Mouse (Mus musculus) gastrocnemius, postnatal 10 days (tissue): ENCODE results near the gene Dnttip1. TPM values are rescaled to one million over a fixed set of nuclear protein-coding genes. Genes with fewer than 3 reads are reported as not detected.

Experiments used
- DNase-seq: peaks from one replicate; pipeline ENCODE4 v3.0.0; 2021; ENCODE audit warnings: mixed read lengths
- total RNA-seq, 2 experiments: library from RNA; stranded (reverse); gene quantifications; 2 replicates each; pipeline ENCODE4 v1.2.3; 2021

Dnttip1 gene
- total RNA-seq, 2 experiments from 2014 or later = 27.4 to 31.9 TPM

DNA sequence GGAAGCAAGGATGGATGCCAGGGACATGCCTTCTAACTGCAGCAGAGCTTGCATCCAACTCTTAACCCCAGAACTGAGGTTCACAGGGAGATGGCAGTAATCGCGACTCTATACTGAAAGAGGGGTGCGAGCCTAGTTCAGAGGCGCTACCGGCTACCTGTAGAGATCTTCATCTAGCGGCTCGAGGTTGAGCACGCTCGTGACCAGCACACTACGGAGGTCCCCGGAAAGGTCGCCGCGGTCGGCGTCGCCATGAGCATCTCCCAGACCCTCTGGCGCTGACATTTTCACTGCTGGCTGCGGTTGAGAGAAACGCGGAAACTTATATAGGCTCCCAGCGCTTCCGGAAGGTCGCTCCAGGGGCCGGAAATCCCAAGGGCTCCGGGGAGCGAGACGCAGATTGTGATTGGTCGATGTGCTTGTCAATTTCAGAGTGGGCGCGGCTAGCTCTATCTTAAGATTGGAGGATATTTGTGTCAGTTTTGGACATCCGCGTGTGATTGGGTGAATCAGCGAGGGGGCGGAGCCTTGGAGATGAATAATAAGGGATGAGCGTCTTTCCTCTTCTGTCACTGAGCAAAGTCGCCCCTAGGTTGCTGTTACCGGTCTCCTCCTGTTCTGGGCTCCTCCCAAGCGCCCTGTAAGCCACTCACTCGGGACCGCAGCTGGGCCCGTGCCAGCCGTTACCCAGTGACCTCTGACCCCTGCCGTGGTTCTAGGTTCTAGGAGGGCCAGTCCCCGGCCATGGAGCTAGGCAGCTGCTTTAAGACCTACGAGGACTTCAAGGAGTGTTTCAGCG, 58.9 kb downstream of the Dnttip1 start, which contains the start of the genes Acot8 and Zswim3:
TSS of gene Acot8 (minus strand) at position 350 of the 799 bp plus-strand sequence.
TSS of gene Zswim3 (plus strand) at position 566 of the 799 bp plus-strand sequence.
- DNase-seq = peak; percentile 93

- DNase-seq = no peak
Observed at GRCm38 (mm10) chr2:164805332-164805718, 59.5 kb downstream of the Dnttip1 start.

GRCm38 (mm10) chr2:164806614-164807013, 60.8 kb downstream of the Dnttip1 start:
- DNase-seq = no peak

DNA sequence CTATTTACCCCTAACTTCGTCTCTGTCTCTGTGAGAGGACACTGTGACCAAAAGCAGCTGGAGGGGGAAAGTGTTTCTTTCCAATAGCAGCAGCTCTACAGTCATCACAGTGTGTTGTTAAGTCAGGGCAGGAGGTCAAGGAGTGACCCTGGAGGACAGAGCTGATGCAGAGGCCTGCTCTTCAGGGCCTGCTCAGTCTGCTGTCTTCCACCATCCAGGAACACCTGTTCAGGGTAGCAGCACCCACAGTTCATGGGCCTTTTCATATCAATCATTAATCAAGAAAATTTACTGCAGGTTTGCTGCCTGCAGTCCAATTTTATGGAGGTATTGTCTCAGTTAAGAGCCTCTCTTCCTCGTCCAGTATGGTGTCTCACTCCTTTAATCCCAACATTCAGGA, 67.8 kb downstream of the Dnttip1 start:
- DNase-seq = no peak

DNA sequence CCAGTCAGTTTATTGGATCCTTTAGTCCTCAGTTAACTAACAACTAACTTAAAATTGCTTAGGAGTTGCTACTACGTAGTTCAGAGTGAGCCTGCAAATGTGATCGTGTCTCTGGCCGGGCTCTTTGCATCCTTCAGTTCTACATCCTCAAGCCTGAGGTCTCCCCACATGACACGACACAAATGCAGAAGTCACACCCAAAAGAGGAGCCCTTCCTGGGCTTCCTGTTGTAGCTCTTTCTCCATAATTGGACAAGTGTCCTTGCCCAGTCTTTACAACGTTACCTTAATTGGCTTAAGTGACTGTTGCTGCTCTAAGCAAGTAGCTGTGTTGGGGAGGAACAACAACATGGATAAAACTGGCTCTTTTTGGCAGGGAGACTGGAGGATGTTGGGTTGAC, 69.6 kb downstream of the Dnttip1 start:
- DNase-seq = no peak

- no peak for DNase-seq
Observed at GRCm38 (mm10) chr2:164815821-164816220, 70.0 kb downstream of the Dnttip1 start.

DNA sequence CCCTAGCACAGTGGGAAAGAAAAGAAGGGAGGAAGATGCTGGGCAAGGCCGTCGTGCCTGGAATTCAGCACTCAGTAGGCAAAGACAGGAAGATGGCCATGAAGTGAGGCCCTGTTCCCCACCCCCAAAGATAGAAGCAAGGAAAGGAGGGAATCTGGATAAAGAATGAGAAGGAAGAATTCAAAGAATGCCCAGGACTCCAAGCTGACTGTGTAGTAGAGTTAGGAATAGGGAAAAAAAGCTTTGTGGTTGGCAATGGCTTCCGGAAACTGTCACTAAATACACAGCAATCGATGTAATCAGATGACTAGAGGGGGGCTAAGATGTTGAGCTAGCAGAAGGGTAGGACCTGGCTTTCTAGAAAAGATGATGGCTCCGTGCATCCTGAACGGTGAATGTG, 71.4 kb downstream of the Dnttip1 start:
- DNase-seq = no peak

- no peak for DNase-seq
Observed at GRCm38 (mm10) chr2:164817703-164818102, 71.9 kb downstream of the Dnttip1 start.

Other genes starting within 250 kb of the Dnttip1 start
- gene Pigt, start 248.5 kb upstream of the Dnttip1 start, total RNA-seq = 10 to 100 TPM; 44.3 to 51.3 TPM
- gene Wfdc2, start 183.6 kb upstream of the Dnttip1 start, total RNA-seq = not detected
- gene Spint3, start 172.5 kb upstream of the Dnttip1 start, total RNA-seq = not detected
- not detected for gene Wfdc6a, start 160.5 kb upstream of the Dnttip1 start, total RNA-seq
- not detected for gene Eppin, start 152.4 kb upstream of the Dnttip1 start, total RNA-seq
- not detected for gene Wfdc6b, start 132.5 kb upstream of the Dnttip1 start, total RNA-seq
- not detected for gene Wfdc8, start 132.4 kb upstream of the Dnttip1 start, total RNA-seq
- not detected for gene Wfdc16, start 107.2 kb upstream of the Dnttip1 start, total RNA-seq
- not detected for gene Wfdc10, start 89.9 kb upstream of the Dnttip1 start, total RNA-seq
- gene Wfdc9, start 89.4 kb upstream of the Dnttip1 start, total RNA-seq = not detected
- gene Wfdc11, start 71.9 kb upstream of the Dnttip1 start, total RNA-seq = not detected
- not detected for gene Wfdc13, start 60.9 kb upstream of the Dnttip1 start, total RNA-seq
- gene Spint4, start 47.5 kb upstream of the Dnttip1 start, total RNA-seq = not detected
- gene Spint5, start 30.7 kb upstream of the Dnttip1 start, total RNA-seq = not detected
- gene Wfdc3, start 52 bp upstream of the Dnttip1 start, total RNA-seq = not detected
- 10 to 100 TPM; 14.2 to 16.9 TPM for gene Ube2c, start 23.9 kb downstream of the Dnttip1 start, total RNA-seq
- gene Tnnc2, start 34.0 kb downstream of the Dnttip1 start, total RNA-seq = over 10,000 TPM; 13,775 to 14,965 TPM
- gene Snx21, start 39.8 kb downstream of the Dnttip1 start, total RNA-seq = 10 to 100 TPM; 18.1 to 20.5 TPM
- gene Acot8, start 58.9 kb downstream of the Dnttip1 start, total RNA-seq = 10 to 100 TPM in 1 of 2 experiments, 1 to 10 TPM in 1; 9.7 to 10.4 TPM
- 1 to 10 TPM; 1.2 to 1.4 TPM for gene Zswim3, start 59.1 kb downstream of the Dnttip1 start, total RNA-seq
- gene Zswim1, start 76.7 kb downstream of the Dnttip1 start, total RNA-seq = 1 to 10 TPM; 3.5 to 4.5 TPM
- gene Spata25, start 82.6 kb downstream of the Dnttip1 start, total RNA-seq = under 1 TPM; 0.68 TPM
- gene Ctsa, start 86.9 kb downstream of the Dnttip1 start, total RNA-seq = 10 to 100 TPM; 53.3 to 75.2 TPM
- 10 to 100 TPM; 39.2 to 45.2 TPM for gene Neurl2, start 87.5 kb downstream of the Dnttip1 start, total RNA-seq
- 10 to 100 TPM; 15.2 to 18.5 TPM for gene Pltp, start 111.7 kb downstream of the Dnttip1 start, total RNA-seq
- gene Pcif1, start 133.3 kb downstream of the Dnttip1 start, total RNA-seq = 10 to 100 TPM; 31.2 to 34.3 TPM
- gene Zfp335, start 165.8 kb downstream of the Dnttip1 start, total RNA-seq = 10 to 100 TPM in 1 of 2 experiments, 1 to 10 TPM in 1; 8.5 to 11.0 TPM
- 10 to 100 TPM in 1 of 2 experiments, 1 to 10 TPM in 1; 1.2 to 96.6 TPM for gene Mmp9, start 194.8 kb downstream of the Dnttip1 start, total RNA-seq
- gene Slc12a5, start 214.8 kb downstream of the Dnttip1 start, total RNA-seq = 1 to 10 TPM; 1.4 to 1.5 TPM